Comparison of ENCODE assay signal across 25 mouse cellular contexts in the genomic region with DNA sequence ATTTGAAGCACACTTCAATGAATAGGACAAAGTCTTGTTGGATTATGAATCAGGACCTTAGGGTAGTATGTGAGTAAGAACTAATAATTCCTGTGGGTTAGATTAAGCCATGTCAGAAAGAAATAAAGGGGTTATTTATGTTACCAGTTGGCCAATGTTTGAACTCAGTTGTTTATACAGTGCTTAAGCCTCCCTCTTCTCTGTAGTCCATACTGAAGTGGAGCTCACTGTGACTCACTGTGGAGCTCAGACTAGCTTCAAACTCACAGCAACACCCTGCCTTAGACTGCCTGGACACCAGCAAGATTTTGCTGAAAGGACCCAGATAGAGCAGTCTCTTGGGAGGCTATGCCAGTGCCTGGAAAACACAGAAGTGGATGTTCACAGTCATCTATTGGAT.
"Had no signal": no experiment of that assay in that cellular context is flagged by ENCODE, and none has a peak within 500 bp of the region (broad histone marks: within the 10 kb centered on the region; RNA-seq: fewer than 3 reads in every experiment).

No protein-coding gene starts in this region.

- H3K27ac ChIP-seq: heart, adult 2 months; hindbrain, embryonic 10.5 days; hindbrain, embryonic 12.5 days; hindbrain, embryonic 14.5 days; intestine, embryonic 15.5 days; layer of hippocampus, adult 2 months; limb, embryonic 13.5 days; limb, embryonic 15.5 days; liver, embryonic 12.5 days had no signal

- H3K4me1 ChIP-seq: hindbrain, embryonic 10.5 days; hindbrain, embryonic 12.5 days; intestine, embryonic 15.5 days; limb, embryonic 13.5 days; limb, embryonic 15.5 days; liver, embryonic 12.5 days had no signal

- H3K9me3 ChIP-seq: hindbrain, embryonic 10.5 days; hindbrain, embryonic 12.5 days; intestine, embryonic 15.5 days; limb, embryonic 13.5 days; limb, embryonic 15.5 days; liver, embryonic 12.5 days had no signal

- H3K36me3 ChIP-seq: hindbrain, embryonic 10.5 days; hindbrain, embryonic 12.5 days; intestine, embryonic 15.5 days; limb, embryonic 13.5 days; limb, embryonic 15.5 days; liver, embryonic 12.5 days had no signal

- H3K4me3 ChIP-seq: heart, adult 2 months; hindbrain, embryonic 10.5 days; hindbrain, embryonic 12.5 days; intestine, embryonic 15.5 days; layer of hippocampus, adult 2 months; limb, embryonic 13.5 days; limb, embryonic 15.5 days; liver, embryonic 12.5 days had no signal

- DNase-seq: gastrocnemius, postnatal 14 days; gastrocnemius, postnatal 36 days; heart, adult 11 months; heart, adult 2 months; heart, postnatal 10 days; heart, postnatal 4 days; kidney, adult 18-20 months; kidney, adult 8-10 months; kidney, postnatal 10 days; kidney, postnatal 25 days; kidney, postnatal 4 days; layer of hippocampus, postnatal 36 days; left cerebral cortex, postnatal 4 days had no signal

- H3K27me3 ChIP-seq: hindbrain, embryonic 12.5 days; intestine, embryonic 15.5 days; limb, embryonic 15.5 days; liver, embryonic 12.5 days had no signal

- ATAC-seq: hindbrain, embryonic 16.5 days; inflammation-experienced regulatory T-cells, adult 6 months; intestine, embryonic 15.5 days; intestine, postnatal 0 days; liver, embryonic 12.5 days had no signal

- H3K4me2 ChIP-seq: heart, embryonic 11.5 days; hindbrain, embryonic 12.5 days; hindbrain, embryonic 14.5 days; intestine, embryonic 15.5 days; limb, embryonic 13.5 days; limb, embryonic 15.5 days; liver, embryonic 12.5 days had no signal

- H3K9ac ChIP-seq: hindbrain, embryonic 12.5 days; hindbrain, embryonic 14.5 days; intestine, embryonic 15.5 days; limb, embryonic 13.5 days; limb, embryonic 15.5 days; liver, embryonic 12.5 days had no signal
